Mouse (Mus musculus) small intestine, adult 2 months (tissue): ENCODE results near the gene Tk1.
A peak's percentile ranks its signal among the peaks of the same experiment; 100 is the strongest.

Source experiments
- CTCF ChIP-seq: fragments of 200-500 bp; IDR thresholded peaks from 2 replicates; pipeline ENCODE4 v1.5.1; 2012; ENCODE audit warnings: low read depth, mild to moderate bottlenecking, control low read depth, inconsistent platforms, low read length, moderate library complexity, mixed read lengths; ENCODE audit not compliant: insufficient replicate concordance, insufficient read length; ENCODE audit errors: extremely low read depth
- POLR2A ChIP-seq: fragments of 200-500 bp; IDR thresholded peaks from 2 replicates; pipeline ENCODE4 v1.6.1; 2012; ENCODE audit warnings: low read depth, mild to moderate bottlenecking, control low read depth, inconsistent platforms, low read length, moderate library complexity

- TF ChIP-seq CTCF (peak; percentile 99), POLR2A (no peak)
Observed at GRCm38 (mm10) chr11:117870688-117871365, 44.9 kb upstream of the Tk1 start.
